Mouse (Mus musculus) spleen, adult 2 months (tissue): ENCODE measurements around the gene Ttll8.

Source experiments
- CTCF ChIP-seq: fragments of 200-500 bp; IDR thresholded peaks from 2 replicates; pipeline ENCODE4 v1.5.1; 2011; ENCODE audit warnings: mild to moderate bottlenecking, inconsistent platforms; ENCODE audit not compliant: insufficient read depth, insufficient read length, insufficient replicate concordance; ENCODE audit errors: extremely low read depth
- POLR2A ChIP-seq: fragments of 200-500 bp; IDR thresholded peaks from 2 replicates; pipeline ENCODE4 v1.6.1; 2011; ENCODE audit warnings: low read depth, low read length, inconsistent platforms

- no peak for TF ChIP-seq POLR2A
- TF ChIP-seq CTCF: no peak
Measured at GRCm38 (mm10) chr15:88882851-88883250, 71.4 kb downstream of the Ttll8 start.
